Mouse (Mus musculus): ENCODE measurements at regions not wholly inside any gene's neighbourhood (a gene's known extent, or its start where the extent isn't known, plus 50 kb on each side); places are given as distances from the start of the nearest gene placed in this dataset.
A peak's percentile ranks its signal among the peaks of the same experiment; 100 is the strongest.
"Not testable (repeated sequence)": the region's sequence is repeated elsewhere in the genome, so short reads cannot be mapped to it uniquely, and the experiment has no call there.

GRCm38 (mm10) chr12:21680026-21680425 lies 262.6 kb upstream of the Ywhaq start:
- DNase-seq (ENCODE audit: low read depth), result not testable (repeated sequence)

DNA sequence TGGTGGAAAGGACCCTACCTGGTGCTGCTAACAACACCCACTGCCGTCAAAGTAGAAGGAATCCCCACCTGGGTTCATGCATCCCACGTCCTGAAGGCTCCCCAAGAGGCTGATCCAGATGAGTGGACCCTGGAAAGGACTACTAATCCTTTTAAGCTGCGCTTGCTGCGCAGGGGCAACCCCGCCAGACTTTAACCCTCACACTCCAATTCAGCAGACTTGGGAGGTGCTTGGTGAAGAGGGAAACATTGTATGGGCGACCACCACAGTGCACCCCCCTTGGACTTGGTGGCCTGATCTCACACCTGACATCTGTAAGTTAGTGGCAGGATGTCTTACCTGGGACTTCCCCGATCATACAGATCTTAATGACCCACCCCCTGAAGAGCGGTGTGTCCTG lies 231.9 kb upstream of the Ywhaq start:
- not testable (repeated sequence) for DNase-seq (ENCODE audit: low read depth)

GRCm38 (mm10) chr12:21613781-21614180 lies 196.3 kb upstream of the Ywhaq start:
- peak; percentile 17 for DNase-seq (ENCODE audit: low read depth)

DNA sequence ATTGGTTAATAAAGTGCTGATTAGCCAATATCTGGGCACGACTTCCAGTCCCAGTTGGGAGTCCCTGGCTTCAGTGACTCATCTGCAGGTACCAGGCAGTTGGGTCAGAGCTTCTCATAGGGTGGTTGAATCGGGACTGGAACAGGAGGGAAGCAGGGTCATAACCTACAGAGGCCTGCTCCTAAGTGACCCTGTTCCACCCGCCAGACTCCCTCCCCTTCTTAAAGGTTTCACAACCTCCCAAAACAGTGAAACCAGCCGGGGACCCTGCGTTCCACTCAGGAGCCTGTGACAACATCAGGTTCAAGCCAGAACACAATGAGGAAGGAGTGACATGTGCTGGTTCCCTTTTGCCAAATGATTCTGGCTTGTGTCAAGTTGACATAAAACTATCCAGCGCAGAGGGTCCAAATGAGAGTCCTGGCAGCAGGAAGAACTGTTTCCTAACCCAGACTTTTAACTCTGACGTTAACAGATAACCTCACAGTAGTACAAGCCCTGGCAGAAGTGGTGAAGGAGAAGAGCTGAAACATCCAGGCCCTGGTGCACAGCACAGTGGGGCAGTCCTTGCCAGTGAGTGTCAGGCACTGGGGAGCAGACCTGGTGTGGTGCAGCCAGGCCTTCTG lies 151.1 kb upstream of the Ywhaq start:
- DNase-seq (ENCODE audit: low read depth), result no peak

GRCm38 (mm10) chr12:21543962-21544361 lies 126.5 kb upstream of the Ywhaq start:
- DNase-seq (ENCODE audit: low read depth), result not testable (repeated sequence)

DNA sequence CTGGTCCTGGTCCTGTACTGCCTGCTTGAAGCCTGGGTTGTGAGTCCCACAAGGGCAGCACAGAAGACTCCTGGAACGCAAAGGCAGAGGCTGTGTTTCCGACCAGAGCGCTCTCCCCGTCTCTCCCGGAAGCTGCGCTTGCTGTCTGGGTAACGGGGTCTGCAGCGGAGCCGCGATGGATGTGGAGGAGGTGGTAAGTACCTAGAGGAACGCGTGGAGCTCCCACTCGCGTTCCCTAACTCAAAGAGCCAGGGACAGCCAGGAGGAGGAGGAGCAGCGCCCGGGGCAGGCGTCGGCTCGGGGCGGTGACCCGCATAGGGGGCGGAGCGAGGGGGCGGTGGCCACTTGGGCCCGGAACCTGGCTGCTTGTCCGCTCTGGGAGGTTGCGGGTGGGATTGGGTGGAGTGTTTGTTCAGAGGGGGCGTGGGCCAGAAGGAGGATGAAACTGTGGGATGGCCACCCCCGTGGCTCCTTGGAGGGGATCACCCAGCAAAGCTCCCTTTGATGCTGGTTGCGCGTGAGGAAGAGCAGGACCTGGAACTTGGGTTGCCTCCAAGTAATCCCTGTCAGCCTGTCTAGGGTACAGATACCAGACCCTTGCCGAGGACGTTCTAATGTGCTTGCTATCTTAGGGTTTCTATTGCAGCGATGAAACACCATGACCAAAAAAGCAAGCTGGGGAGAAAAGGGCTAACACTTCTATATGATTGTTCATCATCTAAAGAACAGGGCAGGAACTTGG lies 125.9 kb upstream of the Ywhaq start:
- peak; percentile 14 for DNase-seq (ENCODE audit: low read depth)

GRCm38 (mm10) chr12:21531766-21532165 lies 114.3 kb upstream of the Ywhaq start:
- DNase-seq (ENCODE audit: low read depth), result no peak

- DNase-seq (ENCODE audit: low read depth), result not testable (repeated sequence)
Observed at GRCm38 (mm10) chr12:21529367-21529766, 111.9 kb upstream of the Ywhaq start.

DNA sequence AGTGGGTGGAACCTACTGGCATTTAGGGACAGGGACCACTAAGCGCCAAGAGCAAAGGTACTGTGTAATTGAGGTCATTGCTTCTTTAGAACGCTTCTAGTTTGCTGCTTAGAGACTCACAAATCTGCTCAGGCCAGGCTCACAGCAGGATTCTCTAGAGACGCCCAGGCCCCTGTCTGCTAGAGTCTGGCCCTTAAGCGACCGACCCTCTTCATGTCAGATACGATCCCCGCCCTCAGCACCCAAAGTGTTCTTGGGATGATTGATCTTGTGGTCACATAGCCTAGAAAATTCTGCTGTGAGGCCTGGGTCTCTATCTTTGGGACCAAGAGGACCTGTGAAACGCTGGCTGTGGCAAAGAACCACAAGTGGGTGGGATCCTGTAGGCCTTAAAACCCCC lies 109.9 kb upstream of the Ywhaq start:
- DNase-seq (ENCODE audit: low read depth), result not testable (repeated sequence)

DNA sequence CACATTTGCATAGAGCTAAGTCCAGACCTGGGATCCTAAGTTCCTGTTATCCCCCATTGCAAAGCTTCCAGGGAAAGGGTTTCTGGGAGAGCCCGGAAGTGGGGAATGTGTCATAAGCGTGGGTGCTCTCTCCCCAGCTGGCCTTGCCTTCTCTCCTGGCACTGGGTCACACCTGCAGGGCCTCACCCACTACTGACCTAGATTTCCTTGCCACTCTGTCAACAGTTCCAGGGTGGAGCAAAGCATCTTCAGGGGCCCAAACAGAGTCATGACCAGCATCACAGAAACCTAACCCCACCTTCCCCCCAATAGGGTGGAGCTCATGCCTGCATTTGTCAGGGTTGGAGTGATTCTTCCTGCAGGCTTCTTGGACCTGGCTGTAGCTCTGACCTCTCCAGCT lies 109.5 kb upstream of the Ywhaq start:
- DNase-seq (ENCODE audit: low read depth), result not testable (repeated sequence)

DNA sequence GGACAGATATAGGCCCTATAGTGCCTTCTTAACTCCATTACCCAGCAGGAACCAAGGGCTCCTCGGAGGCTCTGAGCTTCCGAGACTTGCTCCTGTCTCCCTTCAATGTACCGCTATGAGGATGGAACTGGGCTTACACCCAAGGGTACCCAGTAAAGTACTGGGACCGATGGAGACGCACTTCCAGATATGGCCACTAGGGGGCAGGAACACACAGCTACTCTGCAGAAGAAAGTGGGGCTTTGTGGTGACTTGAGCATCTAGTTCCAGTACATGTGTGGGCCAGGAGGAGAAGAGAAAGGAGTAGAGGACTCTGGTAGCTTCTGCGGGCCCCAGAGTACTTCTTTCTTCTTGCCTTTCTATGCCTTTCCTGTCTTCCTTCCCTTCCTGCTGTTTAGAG lies 108.1 kb upstream of the Ywhaq start:
- not testable (repeated sequence) for DNase-seq (ENCODE audit: low read depth)

GRCm38 (mm10) chr12:21522621-21523020 lies 105.2 kb upstream of the Ywhaq start:
- no peak for DNase-seq (ENCODE audit: low read depth)

DNA sequence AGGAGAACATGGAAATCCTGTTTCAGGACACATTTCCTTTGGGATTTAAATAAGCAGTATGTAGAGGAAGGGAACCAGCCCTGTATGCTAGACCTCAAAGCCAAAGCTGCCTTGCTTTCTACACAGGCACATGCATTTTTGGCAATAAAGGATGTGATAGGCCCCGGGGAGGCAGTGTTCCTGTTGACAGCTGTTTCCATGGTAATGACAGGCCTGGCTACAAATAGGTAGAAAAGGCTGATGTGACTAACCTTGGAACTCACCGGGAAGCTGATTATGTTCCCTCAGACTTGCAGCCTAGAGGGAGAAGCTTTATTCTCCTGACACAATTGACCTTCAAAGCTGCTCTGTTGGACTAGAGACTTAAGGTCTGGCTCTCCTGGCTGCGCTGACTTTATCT lies 101.6 kb upstream of the Ywhaq start:
- DNase-seq (ENCODE audit: low read depth), result no peak

DNA sequence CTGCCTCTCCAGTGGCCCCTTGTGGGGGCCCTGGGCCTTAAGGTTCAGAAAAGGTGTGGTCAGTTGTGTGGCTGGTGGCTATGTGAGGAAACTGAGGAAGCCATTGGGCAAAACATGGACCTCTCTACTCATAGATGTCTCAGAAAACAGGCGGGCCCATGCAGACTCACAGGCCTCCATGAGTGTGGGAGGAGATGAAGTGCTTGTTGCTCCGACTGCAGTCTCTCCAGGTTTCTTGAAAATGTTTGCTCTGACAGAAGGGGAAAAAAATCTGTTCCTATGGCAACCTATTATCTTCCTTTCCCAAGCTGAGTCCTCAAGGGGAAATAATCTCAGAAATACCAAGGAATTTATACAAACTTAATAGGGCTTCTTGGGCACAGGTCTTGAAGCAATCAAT lies 95.3 kb upstream of the Ywhaq start:
- DNase-seq (ENCODE audit: low read depth), result no peak

DNA sequence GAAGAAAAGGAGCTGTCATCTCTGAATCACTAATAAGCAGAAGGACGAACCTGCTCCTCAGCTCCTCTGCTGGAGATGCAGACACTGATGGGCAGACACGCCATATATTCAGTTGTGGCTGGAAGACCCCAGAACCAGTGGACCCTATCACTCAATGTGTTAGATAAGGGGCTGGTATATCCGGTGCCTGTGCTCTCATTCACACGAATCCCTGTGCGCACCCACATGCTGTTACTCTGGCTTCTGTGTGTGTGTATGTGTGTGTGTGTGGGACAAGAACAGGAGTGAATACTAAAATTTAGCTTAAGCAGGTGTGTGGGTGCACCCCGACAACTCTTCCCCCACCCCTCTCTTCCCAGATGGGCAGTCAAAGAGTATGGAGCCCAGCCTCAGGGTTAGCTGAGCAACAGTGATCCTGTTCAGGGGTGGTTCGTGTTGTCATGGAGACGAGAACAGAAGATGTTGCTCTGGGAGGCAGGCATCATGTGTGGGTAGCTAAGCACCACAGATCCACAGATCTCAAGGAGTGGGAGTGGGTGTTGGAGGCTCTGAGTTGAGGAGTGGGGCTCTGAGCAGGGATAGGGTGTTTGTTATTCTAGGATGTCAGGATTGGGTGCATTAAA lies 93.7 kb upstream of the Ywhaq start:
- no peak for DNase-seq (ENCODE audit: low read depth)

DNA sequence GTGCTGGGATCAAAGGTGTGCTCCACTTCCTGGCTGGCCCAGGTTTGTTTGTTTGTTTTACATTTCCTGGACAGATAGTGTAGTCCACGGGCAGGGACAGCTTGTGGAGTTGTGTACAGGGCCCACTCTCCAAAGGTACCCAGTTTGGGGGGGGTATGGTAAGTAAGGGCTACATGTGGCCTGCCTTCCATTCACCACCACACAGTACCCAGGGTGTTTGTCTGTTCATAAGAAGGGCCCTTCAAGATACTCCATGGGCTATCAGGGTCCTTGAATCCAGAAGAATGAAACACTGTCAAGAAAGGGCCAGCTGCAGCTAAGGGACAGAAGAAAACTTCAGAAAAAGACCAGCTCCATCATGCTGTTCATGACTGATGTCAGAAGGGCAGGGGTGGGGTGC lies 89.6 kb upstream of the Ywhaq start:
- no peak for DNase-seq (ENCODE audit: low read depth)

DNA sequence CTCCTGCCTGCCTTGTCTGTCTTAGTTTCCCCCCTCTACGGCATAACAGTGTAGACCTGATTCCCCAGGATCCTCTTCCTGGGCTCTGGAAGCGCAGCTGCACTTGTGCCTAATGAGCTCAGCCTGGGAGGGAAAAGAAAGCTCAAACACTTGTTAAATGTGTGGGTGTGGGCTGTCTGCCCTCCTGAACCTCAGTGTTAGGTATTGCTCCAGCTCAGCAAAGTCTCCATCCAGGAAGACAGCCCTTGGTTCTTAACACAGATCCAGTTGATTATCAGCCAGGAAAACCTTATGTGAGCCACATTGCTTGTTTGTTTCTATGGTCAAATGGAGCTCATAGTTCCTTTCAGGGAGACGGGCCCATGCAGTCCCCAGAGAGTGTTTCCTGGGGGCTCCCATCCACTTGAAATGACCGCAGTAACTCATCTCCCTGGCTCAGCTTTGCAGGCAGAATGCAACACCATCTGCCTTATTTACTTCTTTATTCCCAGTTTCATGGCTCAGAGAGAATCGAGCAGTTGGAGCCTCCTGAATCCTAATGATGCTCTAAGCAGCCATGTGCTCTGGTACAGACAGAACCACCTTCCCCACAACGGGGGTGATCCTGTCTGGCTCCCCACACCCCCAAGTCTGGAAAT lies 88.4 kb upstream of the Ywhaq start:
- no peak for DNase-seq (ENCODE audit: low read depth)

GRCm38 (mm10) chr12:21503250-21503649 lies 85.8 kb upstream of the Ywhaq start:
- no peak for DNase-seq (ENCODE audit: low read depth)

DNA sequence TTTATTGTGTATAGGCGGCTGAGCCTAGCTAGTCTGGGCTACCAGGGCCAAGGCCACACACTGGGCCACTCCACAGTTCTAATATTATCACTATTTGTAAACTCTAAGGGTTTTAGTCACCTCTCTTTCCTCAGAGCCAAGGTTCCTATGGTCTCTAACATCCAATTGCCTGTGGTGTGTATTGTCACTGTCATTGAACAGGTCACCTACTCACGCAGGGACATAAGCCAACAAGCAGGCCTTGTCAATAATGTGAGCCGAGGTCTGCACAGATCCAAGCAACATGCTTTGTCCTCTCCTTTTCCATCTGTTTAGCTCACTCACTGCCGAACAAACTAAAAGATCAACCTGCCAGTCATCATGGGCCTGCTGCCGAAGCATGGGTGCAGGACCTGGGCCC lies 79.5 kb upstream of the Ywhaq start:
- no peak for DNase-seq (ENCODE audit: low read depth)

DNA sequence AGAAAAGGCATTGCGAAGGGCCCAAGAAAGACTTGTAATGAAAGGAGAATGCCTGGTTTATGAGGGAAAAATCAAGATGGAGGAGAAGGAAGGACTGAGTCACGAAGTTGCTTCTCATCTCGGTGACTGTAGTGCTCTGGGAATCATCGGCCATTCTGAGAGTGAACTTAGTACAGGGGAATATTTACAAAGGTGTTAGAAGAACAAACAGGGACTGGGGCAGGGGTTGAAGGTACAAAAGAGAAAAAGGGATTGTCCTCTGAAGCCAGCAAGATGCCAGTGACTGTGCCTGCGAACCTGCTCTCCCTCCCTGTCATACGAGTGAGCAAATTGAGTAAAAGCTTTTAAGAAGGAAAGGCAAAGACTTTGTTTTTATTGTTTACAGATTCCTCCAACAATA lies 78.1 kb upstream of the Ywhaq start:
- DNase-seq (ENCODE audit: low read depth), result no peak

- no peak for DNase-seq (ENCODE audit: low read depth)
Observed at GRCm38 (mm10) chr12:21493471-21493870, 76.0 kb upstream of the Ywhaq start.

DNA sequence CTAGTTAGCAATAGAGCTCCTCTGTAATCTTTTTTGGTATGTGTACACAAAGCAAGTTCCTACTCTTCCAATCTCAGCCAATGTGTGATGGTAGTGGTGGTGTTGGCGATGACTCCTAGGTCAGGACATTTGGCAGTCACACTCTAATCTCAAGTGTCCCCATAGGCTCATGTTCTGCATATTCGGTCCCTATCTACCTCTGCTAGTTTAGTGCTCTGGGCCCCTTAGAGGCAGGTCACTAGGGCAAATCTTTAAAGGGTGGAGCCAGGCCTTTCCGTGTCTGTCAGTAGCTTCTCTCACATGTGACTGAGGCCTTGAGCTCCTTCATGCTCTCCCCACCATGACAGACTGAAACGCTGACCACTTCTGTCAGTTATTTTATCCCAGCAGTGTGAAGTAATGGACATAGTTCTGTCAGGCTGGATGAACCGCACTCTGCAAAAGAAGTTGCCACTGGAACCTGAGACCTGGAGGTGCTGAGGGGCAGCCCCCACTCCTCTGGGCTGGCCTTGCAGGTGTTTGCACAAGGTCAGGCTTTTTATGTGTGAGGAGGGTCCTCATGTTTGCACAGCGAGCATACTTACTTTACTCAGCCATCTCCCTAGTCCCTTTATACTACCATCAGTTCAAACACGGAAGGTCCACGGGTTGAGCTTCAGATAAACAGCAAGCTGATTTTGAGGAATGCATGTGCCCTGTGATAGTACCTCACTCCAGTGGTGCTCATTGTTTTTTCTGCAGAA lies 75.3 kb upstream of the Ywhaq start:
- no peak for DNase-seq (ENCODE audit: low read depth)

Data from fibroblast of lung, adult 2 months (primary cell).